Comparison of ENCODE assay signal across 16 mouse cellular contexts in genomic region chr2:34989749-34990148, GRCm38 (mm10).
"Had no signal": no experiment of that assay in that cellular context is flagged by ENCODE, and none has a peak within 500 bp of the region (broad histone marks: within the 10 kb centered on the region; RNA-seq: fewer than 3 reads in every experiment).

No protein-coding gene starts in this region.

- H3K4me2 ChIP-seq: lung, embryonic 14.5 days; midbrain, embryonic 12.5 days; neural tube, embryonic 12.5 days had no signal

- H3K27me3 ChIP-seq: neural tube, embryonic 12.5 days had no signal

- DNase-seq: lung, adult 18-20 months; lung, embryonic 14.5 days; lung, postnatal 14 days; lung, postnatal 36 days; midbrain, embryonic 14.5 days; right cerebral cortex, postnatal 25 days; right cerebral cortex, postnatal 4 days; spleen, adult 18-20 months; thymus, adult 2 months; thymus, postnatal 25 days; thymus, postnatal 4 days had no signal

- H3K27ac ChIP-seq: liver, embryonic 14.5 days; macrophage; midbrain, embryonic 12.5 days; neural tube, embryonic 12.5 days had no signal

- H3K36me3 ChIP-seq: midbrain, embryonic 12.5 days; neural tube, embryonic 12.5 days had no signal

- H3K9ac ChIP-seq: liver, embryonic 14.5 days; lung, embryonic 14.5 days; midbrain, embryonic 12.5 days; neural tube, embryonic 12.5 days had no signal

- H3K9me3 ChIP-seq: megakaryocyte, embryonic 14.5 days; midbrain, embryonic 12.5 days; neural tube, embryonic 12.5 days had no signal

- H3K4me3 ChIP-seq: megakaryocyte, embryonic 14.5 days; midbrain, embryonic 12.5 days; neural tube, embryonic 12.5 days had no signal
